In genomic region chr12:119204411-119204810, GRCm38 (mm10) we compare ENCODE assay signal across 19 mouse cellular contexts.
"Had no signal": no experiment of that assay in that cellular context is flagged by ENCODE, and none has a peak within 500 bp of the region (broad histone marks: within the 10 kb centered on the region; RNA-seq: fewer than 3 reads in every experiment).

No protein-coding gene starts in this region.

- H3K36me3 ChIP-seq: neural tube, embryonic 13.5 days; neural tube, embryonic 15.5 days had no signal

- H3K27me3 ChIP-seq: midbrain, embryonic 12.5 days; neural tube, embryonic 13.5 days; neural tube, embryonic 15.5 days had no signal

- H3K4me2 ChIP-seq: lung, embryonic 14.5 days; midbrain, embryonic 12.5 days; neural tube, embryonic 13.5 days; neural tube, embryonic 15.5 days had no signal

- H3K9me3 ChIP-seq: midbrain, embryonic 10.5 days; midbrain, embryonic 12.5 days; neural tube, embryonic 13.5 days; neural tube, embryonic 15.5 days had no signal

- DNase-seq: lung, adult 18-20 months; lung, embryonic 14.5 days; lung, postnatal 10 days; lung, postnatal 4 days; midbrain, embryonic 14.5 days; retina, postnatal 1 day; right cerebral cortex, adult 18-20 months; right cerebral cortex, postnatal 25 days; right cerebral cortex, postnatal 4 days; spleen, adult 18-20 months; thymus, adult 18-20 months; thymus, postnatal 25 days; thymus, postnatal 4 days had no signal

- ATAC-seq: midbrain, embryonic 16.5 days had no signal

- H3K4me3 ChIP-seq: midbrain, embryonic 10.5 days; midbrain, embryonic 12.5 days; myocyte; neural tube, embryonic 13.5 days; neural tube, embryonic 15.5 days had no signal

- H3K27ac ChIP-seq: midbrain, embryonic 10.5 days; midbrain, embryonic 12.5 days; neural tube, embryonic 13.5 days; neural tube, embryonic 15.5 days had no signal

- H3K4me1 ChIP-seq: midbrain, embryonic 10.5 days; midbrain, embryonic 12.5 days had no signal

- H3K9ac ChIP-seq: lung, embryonic 14.5 days; midbrain, embryonic 12.5 days; neural tube, embryonic 13.5 days; neural tube, embryonic 15.5 days had no signal
